Mouse (Mus musculus): ENCODE measurements around the gene Arap2. TPM values are rescaled to one million over a fixed set of nuclear protein-coding genes. Genes with fewer than 3 reads are reported as not detected.

Gene Arap2
- total RNA-seq, 2 experiments from 2014 or later, result 6.8 to 10.0 TPM

- no peak for ATAC-seq (ENCODE audit: poor library complexity, severe bottlenecking)
Measured at GRCm38 (mm10) chr5:62636341-62636740, 129.6 kb downstream of the Arap2 start.

DNA sequence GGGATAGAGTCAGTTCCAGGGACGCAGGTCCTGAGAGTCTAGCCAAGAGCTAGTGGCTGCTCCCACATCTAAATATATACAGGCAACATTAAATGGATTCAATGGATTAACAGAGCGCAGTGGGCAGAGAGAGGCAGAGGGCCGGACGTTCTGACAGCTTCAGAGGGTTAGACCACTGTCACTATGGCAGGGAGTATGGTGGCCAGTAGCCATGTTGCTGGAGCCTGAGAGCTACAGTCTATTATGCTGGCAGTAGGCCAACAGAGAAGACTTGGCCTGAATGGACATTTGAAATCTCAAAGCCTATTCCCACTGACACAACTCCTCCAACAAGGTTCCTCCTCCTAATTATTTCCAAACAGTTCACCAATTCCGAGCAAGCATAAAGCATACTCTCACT, 137.1 kb downstream of the Arap2 start:
- no peak for ATAC-seq (ENCODE audit: poor library complexity, severe bottlenecking)

DNA sequence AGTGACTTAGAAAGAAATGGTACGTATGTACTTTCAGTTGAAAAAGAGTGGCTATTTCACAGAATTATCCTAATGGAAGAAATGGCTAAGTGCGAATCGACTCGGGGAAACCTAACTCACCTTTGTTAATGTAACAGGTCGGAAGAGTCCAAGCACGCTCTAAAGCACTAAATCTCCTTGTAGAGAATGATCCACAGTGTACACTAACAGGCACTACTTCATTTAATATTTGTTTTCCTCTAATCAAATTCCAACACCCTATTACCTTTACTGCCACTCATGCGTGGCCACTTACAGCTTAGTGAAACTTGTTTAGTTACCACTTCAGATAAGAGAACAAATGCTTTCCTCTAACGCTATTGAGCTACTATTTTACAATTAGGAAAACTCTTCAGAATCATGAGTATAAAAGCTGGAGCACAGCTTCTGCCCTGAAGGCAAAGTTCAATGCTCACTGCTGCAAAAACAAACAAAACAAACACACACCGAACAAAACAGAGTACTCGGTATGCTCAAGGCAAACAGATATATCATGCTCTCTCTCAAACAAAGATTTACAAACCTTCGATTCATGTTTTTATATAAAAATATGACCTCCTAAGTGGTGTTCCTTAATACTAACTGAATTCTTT, 143.0 kb downstream of the Arap2 start:
- ATAC-seq (ENCODE audit: poor library complexity, severe bottlenecking), result no peak

- no peak for ATAC-seq (ENCODE audit: poor library complexity, severe bottlenecking)
Measured at GRCm38 (mm10) chr5:62618286-62618685, 147.7 kb downstream of the Arap2 start.

DNA sequence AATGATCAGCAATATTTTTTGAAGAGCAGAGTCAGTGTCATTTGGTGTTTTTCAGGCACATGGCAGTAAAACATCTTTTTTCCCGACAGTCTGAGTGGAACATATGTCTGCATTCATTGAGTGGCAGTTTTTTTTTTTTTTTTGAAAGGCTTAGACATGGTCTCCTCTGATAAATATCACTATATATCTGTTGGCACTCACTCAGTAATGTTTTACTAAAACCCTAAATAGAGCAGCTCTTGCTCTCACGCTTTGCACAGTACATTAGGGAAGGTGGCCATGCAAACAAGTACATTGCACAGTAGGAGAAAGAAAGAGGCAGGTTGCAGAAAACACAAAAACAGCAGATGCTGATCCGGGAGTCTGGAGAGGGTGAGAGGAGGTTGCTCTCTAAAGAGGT, 154.0 kb downstream of the Arap2 start:
- ATAC-seq (ENCODE audit: poor library complexity, severe bottlenecking), result no peak

- ATAC-seq (ENCODE audit: poor library complexity, severe bottlenecking), result no peak
Measured at GRCm38 (mm10) chr5:62587348-62587747, 178.6 kb downstream of the Arap2 start.

DNA sequence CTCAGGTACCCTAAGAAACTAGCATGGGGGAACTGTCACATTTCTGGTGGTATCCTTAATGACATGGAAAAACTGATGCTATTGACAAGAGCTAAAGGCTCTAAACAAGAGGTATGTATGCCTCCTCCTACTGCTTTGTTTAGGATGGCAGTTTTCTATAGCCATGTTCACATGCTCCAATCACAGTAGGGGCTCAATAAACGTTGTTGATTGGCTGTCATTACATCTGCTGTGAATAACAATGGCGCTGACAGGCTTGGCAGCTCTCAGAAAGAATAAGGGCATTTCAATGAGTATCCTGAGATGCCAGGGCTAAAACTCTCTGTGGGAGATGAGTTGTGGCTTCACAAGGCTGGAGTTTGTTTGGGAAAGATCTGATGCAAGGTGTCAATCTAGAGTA, 183.3 kb downstream of the Arap2 start:
- no peak for ATAC-seq (ENCODE audit: poor library complexity, severe bottlenecking)

GRCm38 (mm10) chr5:62581699-62582098, 184.3 kb downstream of the Arap2 start:
- no peak for ATAC-seq (ENCODE audit: poor library complexity, severe bottlenecking)

GRCm38 (mm10) chr5:62574336-62574844, 191.6 kb downstream of the Arap2 start:
- ATAC-seq (ENCODE audit: poor library complexity, severe bottlenecking), result peak; percentile 94

Other genes starting within 250 kb of the Arap2 start
- not detected in 2 replicates for gene Dthd1, start 47.7 kb upstream of the Arap2 start, total RNA-seq (2015)
- gene Dthd1, start 47.7 kb upstream of the Arap2 start, total RNA-seq (2017), result not detected in 2 replicates

Data from megakaryocyte, adult 5-6 weeks (primary cell).